Mouse (Mus musculus): ENCODE data around the gene Adam15.

- no peak for TF ChIP-seq CHD2 (IDR thresholded peaks at IDR 0.05; ENCODE audit: low read depth, low read length)
- TF ChIP-seq ZC3H11A (IDR thresholded peaks at IDR 0.05; ENCODE audit: borderline replicate concordance, low read depth, low read length) = no peak
- TF ChIP-seq MAFK (IDR thresholded peaks at IDR 0.05; ENCODE audit: insufficient read depth, low read depth, low read length) = no peak
These were observed 42.1 kb upstream of the Adam15 start for GRCm38 (mm10) chr3:89391663-89392511.

All from ES-E14 (cell line).